ENCODE assay signal across 17 mouse cellular contexts in the genomic region with DNA sequence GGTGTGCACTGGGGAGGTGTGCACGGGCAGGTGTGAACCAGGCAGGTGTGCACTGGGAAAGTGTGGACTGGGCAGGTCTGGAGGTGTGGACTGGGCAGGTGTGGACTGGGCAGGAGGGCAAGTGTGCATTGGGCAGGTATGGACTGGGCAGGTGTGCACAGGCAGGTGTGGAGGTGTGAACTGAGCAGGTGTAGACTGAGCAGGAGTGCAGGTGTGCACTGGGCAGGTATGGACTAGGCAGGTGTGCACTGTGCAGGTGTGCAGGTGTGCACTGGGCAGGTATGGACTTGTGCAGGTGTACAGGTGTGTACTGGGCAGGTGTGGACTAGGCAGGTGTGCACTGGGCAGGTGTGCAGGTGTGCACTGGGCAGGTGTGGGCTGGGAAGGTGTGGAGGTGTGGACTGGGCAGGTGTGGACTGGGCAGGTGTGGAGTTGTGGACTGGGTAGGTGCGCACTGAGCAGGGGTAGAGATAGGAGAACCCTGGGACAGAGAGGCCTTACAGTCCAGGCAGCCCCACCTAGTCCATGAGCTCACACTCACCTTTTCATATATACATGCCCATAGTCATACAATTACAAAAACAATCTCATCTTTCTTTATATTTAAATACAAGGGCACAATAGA. TPM values are rescaled to one million over a fixed set of nuclear protein-coding genes. Genes with fewer than 3 reads are reported as not detected.
A peak's percentile ranks its signal among the peaks of the same experiment; 100 is the strongest.
DNase-seq lines count a peak whose midpoint lies in the region; ATAC-seq and TF ChIP-seq lines count a peak whose summit lies in the region.
"Had no signal": no experiment of that assay in that cellular context is flagged by ENCODE, and none has a peak within 500 bp of the region (broad histone marks: within the 10 kb centered on the region; RNA-seq: fewer than 3 reads in every experiment).

No protein-coding gene starts in this region.

- H3K27ac ChIP-seq in limb, embryonic 11.5 days (replicated peaks; ENCODE audit: low read depth, low read length), result no peak overlapping the region
- H3K27ac ChIP-seq in limb, embryonic 10.5 days, result no peak overlapping the region
- no peak overlapping the region for H3K27ac ChIP-seq in MEL (ENCODE audit: control insufficient read depth, low read depth, low read length)
- no peak overlapping the region for H3K27ac ChIP-seq in midbrain, embryonic 15.5 days

- TF ChIP-seq CTCF in MEL (IDR thresholded peaks at IDR 0.05 in 2 of 3, conservative IDR thresholded peaks at IDR 0.05 in 1 of 3; ENCODE audit: control insufficient read depth in 1 of 3, insufficient read depth in 1 of 3, low read depth in 2 of 3, low read length in 3 of 3, poor library complexity in 1 of 3, severe bottlenecking in 1 of 3), result no peak

- peak; percentile 76; the same call in 1 of the 2 replicates for ATAC-seq in limb, embryonic 11.5 days (ENCODE audit: insufficient number of reproducible peaks, low FRiP score, low TSS enrichment, low read depth)
- ATAC-seq in hematopoietic stem cell, adult 5-6 weeks (replicated peaks in 1 of 2; ENCODE audit: insufficient read depth in 1 of 2, low FRiP score in 2 of 2, low TSS enrichment in 1 of 2, low read depth in 1 of 2, poor library complexity in 2 of 2, severe bottlenecking in 2 of 2), result peak; percentile 29 to 32; a peak in 2 of 4 replicates
- peak; percentile 58 for ATAC-seq in midbrain, embryonic 15.5 days (replicated peaks)
- ATAC-seq: intestine, embryonic 16.5 days had no signal

- H3K27me3 ChIP-seq in limb, embryonic 11.5 days (ENCODE audit: control insufficient read depth, insufficient read depth, low read length), result no peaks in the 10 kb centered on the region
- H3K27me3 ChIP-seq in limb, embryonic 10.5 days (ENCODE audit: low read depth, poor library complexity, severe bottlenecking), result no peaks in the 10 kb centered on the region
- no peaks in the 10 kb centered on the region for H3K27me3 ChIP-seq in MEL (ENCODE audit: control insufficient read depth in 1 of 2, insufficient read depth in 2 of 2, low read length in 2 of 2)
- H3K27me3 ChIP-seq in midbrain, embryonic 15.5 days (replicated peaks), result no peaks in the 10 kb centered on the region

- WGBS in limb, embryonic 11.5 days, result 94% methylated on average over 2 of the region's 2 CpGs
- 96% methylated on average over 2 of the region's 2 CpGs for WGBS in limb, embryonic 10.5 days
- WGBS in midbrain, embryonic 15.5 days, result 98% methylated on average over 2 of the region's 2 CpGs

- no peaks in the 10 kb centered on the region for H3K36me3 ChIP-seq in limb, embryonic 11.5 days (ENCODE audit: control insufficient read depth, insufficient read depth, low read length)
- H3K36me3 ChIP-seq in limb, embryonic 10.5 days, result no peaks in the 10 kb centered on the region
- H3K36me3 ChIP-seq in MEL (ENCODE audit: control insufficient read depth in 1 of 2, insufficient read depth in 2 of 2, low read length in 2 of 2), result no peaks in the 10 kb centered on the region
- no peaks in the 10 kb centered on the region for H3K36me3 ChIP-seq in midbrain, embryonic 15.5 days (replicated peaks)

- TF ChIP-seq POLR2A in MEL (IDR thresholded peaks at IDR 0.05; ENCODE audit: control insufficient read depth in 1 of 2, insufficient read depth in 1 of 2, low read depth in 1 of 2, low read length in 2 of 2, poor library complexity in 1 of 2), result no peak

- H3K4me3 ChIP-seq in limb, embryonic 11.5 days (ENCODE audit: low read depth, low read length), result no peak overlapping the region
- no peak overlapping the region for H3K4me3 ChIP-seq in limb, embryonic 10.5 days
- H3K4me3 ChIP-seq in MEL (ENCODE audit: control insufficient read depth in 1 of 2, insufficient read depth in 1 of 2, low read depth in 2 of 2, low read length in 2 of 2), result no peak overlapping the region
- no peak overlapping the region for H3K4me3 ChIP-seq in midbrain, embryonic 15.5 days

- H3K4me1 ChIP-seq in limb, embryonic 11.5 days (ENCODE audit: control insufficient read depth, insufficient read depth, low read length), result peaks cover 5% of the 10 kb centered on the region; the same call in 1 of the 2 replicates
- H3K4me1 ChIP-seq in limb, embryonic 10.5 days, result peaks cover 27% of the 10 kb centered on the region
- no peaks in the 10 kb centered on the region for H3K4me1 ChIP-seq in MEL (ENCODE audit: control insufficient read depth in 1 of 2, insufficient read depth in 2 of 2, low read length in 2 of 2)
- no peaks in the 10 kb centered on the region for H3K4me1 ChIP-seq in midbrain, embryonic 15.5 days

- no peak overlapping the region for H3K4me2 ChIP-seq in limb, embryonic 11.5 days (ENCODE audit: low read depth, severe bottlenecking)
- no peak overlapping the region for H3K4me2 ChIP-seq in midbrain, embryonic 15.5 days
- H3K4me2 ChIP-seq: lung, embryonic 14.5 days had no signal

- no peak for DNase-seq in limb, embryonic 11.5 days (ENCODE audit: low spot score)
- no peak for DNase-seq in limb, embryonic 10.5 days (ENCODE audit: low spot score)
- DNase-seq in MEL (ENCODE audit: low read depth, low spot score), result no peak
- no peak for DNase-seq in yolk sac, embryonic 10.5 days (ENCODE audit: low spot score)
- DNase-seq in urinary bladder, postnatal 36 days (ENCODE audit: low spot score in 2 of 2), result no peak
- DNase-seq: adrenal gland, adult 8-10 months; lung, embryonic 14.5 days; spleen, adult 18-20 months had no signal

- no peak for TF ChIP-seq EP300 in MEL (IDR thresholded peaks at IDR 0.05; ENCODE audit: low read depth in 1 of 2, low read length in 2 of 2)

- H3K9me3 ChIP-seq in limb, embryonic 11.5 days (ENCODE audit: control insufficient read depth, low read length), result no peaks in the 10 kb centered on the region
- H3K9me3 ChIP-seq in limb, embryonic 10.5 days (replicated peaks), result no peaks in the 10 kb centered on the region
- no peaks in the 10 kb centered on the region for H3K9me3 ChIP-seq in MEL (replicated peaks; ENCODE audit: insufficient read depth, low read length)
- no peaks in the 10 kb centered on the region for H3K9me3 ChIP-seq in midbrain, embryonic 15.5 days

- H3K9ac ChIP-seq in limb, embryonic 11.5 days (ENCODE audit: low read length), result no peak overlapping the region
- H3K9ac ChIP-seq in MEL (ENCODE audit: control insufficient read depth, low read depth, low read length, poor library complexity, severe bottlenecking), result no peak overlapping the region
- H3K9ac ChIP-seq in midbrain, embryonic 15.5 days, result no peak overlapping the region
- H3K9ac ChIP-seq: lung, embryonic 14.5 days had no signal

- no peak for TF ChIP-seq RAD21 in MEL (IDR thresholded peaks at IDR 0.05; ENCODE audit: low read depth, low read length)

- H3K79me2 ChIP-seq in MEL (ENCODE audit: control insufficient read depth, insufficient read depth, low read length, poor library complexity), result no peaks in the 10 kb centered on the region

TF ChIP-seq in MEL, 35 proteins besides CTCF, POLR2A, EP300 and RAD21:
- TF ChIP-seq MAFK (IDR thresholded peaks at IDR 0.05; ENCODE audit: borderline replicate concordance, low read depth, low read length) (no peak), POLR2AphosphoS5 (IDR thresholded peaks at IDR 0.05; ENCODE audit: borderline replicate concordance, low read depth, low read length) (peak; percentile 77; the same call in 1 of the 2 replicates), USF1 (IDR thresholded peaks at IDR 0.05; ENCODE audit: low read depth, low read length) (no peak), E2F4 (IDR thresholded peaks at IDR 0.05; ENCODE audit: borderline replicate concordance, low read depth, low read length) (no peak)

RNA-seq across cellular contexts. Expression of a gene that starts 31.3 kb away (rescaled TPM):
- polyA plus RNA-seq in limb, embryonic 11.5 days (2014; fragmentation: Nextera tagmentation; extraction: Ambion mirVana), result not detected in 2 replicates
- not detected in 2 replicates for polyA plus RNA-seq in limb, embryonic 10.5 days (2016; fragmentation: Nextera tagmentation; extraction: Ambion mirVana)
- total RNA-seq in MEL (2012; rRNA removed), result not detected in 2 replicates
- not detected for polyA plus RNA-seq in MEL (2012; ENCODE audit: insufficient read depth in 1 of 2, insufficient read length in 2 of 2, low read depth in 1 of 2, low replicate concordance in 2 of 2, missing spikeins in 1 of 2)
- not detected in 2 replicates for total RNA-seq in hematopoietic stem cell, adult 5-6 weeks (2017)
- not detected in 2 replicates for polyA plus RNA-seq in midbrain, embryonic 15.5 days (2015; fragmentation: Nextera tagmentation; extraction: Ambion mirVana)
- total RNA-seq: adrenal gland, adult 8-10 months; common myeloid progenitor, adult 5-6 weeks; gastrocnemius, adult 18-20 months; left cerebral cortex, adult 8-10 months had no signal
- polyA plus RNA-seq: heart, embryonic 16.5 days; intestine, embryonic 16.5 days; large intestine, adult 2 months; lung, embryonic 14.5 days; thymus, postnatal 0 days had no signal
